Mouse (Mus musculus): ENCODE measurements at regions not wholly inside any gene's neighbourhood (a gene's known extent, or its start where the extent isn't known, plus 50 kb on each side); places are given as distances from the start of the nearest gene placed in this dataset.
A peak's percentile ranks its signal among the peaks of the same experiment; 100 is the strongest.

GRCm38 (mm10) chr15:68440636-68441035, 1939.9 kb upstream of the Lrrc6 start:
- no peak for DNase-seq (ENCODE audit: low read depth)

GRCm38 (mm10) chr15:68435961-68436360, 1935.3 kb upstream of the Lrrc6 start:
- DNase-seq (ENCODE audit: low read depth): peak; percentile 24

DNA sequence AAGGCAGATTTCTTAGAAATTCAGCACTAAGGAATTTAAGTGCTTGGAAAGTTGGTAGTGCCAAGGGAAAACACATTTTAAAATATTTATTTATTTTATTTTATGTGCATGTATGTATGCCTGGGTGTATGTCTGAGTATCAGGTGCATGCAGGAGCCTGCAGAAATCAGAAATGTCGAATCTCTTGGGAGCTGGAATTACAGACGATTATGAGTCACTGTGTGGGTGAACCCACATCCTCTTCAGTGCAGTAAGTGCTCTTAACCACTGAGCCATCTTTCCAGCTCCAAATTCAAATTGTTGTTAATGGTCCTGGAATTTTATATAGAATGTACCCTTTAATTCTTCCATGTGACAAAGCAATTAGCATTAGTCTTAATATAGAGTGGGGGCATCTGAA, 1930.5 kb upstream of the Lrrc6 start:
- DNase-seq (ENCODE audit: low read depth): no peak

DNA sequence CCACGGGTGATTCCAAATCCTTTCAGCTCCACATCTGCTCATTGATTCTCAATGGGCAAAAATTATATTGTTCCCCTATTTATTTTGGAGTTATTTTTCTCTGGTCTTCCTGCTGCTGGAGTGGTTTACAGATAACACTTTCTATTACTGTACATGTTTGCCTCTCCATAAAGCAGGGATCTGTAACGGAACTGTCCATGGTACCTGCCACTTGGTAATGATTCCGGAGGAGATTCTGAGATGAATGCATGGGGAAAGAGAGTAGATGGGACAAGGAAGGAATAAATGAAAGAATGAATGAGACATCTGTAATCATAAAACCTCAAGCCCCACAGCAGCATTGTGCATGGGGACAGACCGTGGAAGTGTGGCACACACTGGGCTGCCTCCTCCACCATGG, 1929.8 kb upstream of the Lrrc6 start:
- peak; percentile 74 for DNase-seq (ENCODE audit: low read depth)

- DNase-seq (ENCODE audit: low read depth): peak; percentile 74
These were observed 1927.9 kb upstream of the Lrrc6 start for GRCm38 (mm10) chr15:68428444-68429228.

- no peak for DNase-seq (ENCODE audit: low read depth)
These were observed 1916.4 kb upstream of the Lrrc6 start for GRCm38 (mm10) chr15:68417142-68417541.

DNA sequence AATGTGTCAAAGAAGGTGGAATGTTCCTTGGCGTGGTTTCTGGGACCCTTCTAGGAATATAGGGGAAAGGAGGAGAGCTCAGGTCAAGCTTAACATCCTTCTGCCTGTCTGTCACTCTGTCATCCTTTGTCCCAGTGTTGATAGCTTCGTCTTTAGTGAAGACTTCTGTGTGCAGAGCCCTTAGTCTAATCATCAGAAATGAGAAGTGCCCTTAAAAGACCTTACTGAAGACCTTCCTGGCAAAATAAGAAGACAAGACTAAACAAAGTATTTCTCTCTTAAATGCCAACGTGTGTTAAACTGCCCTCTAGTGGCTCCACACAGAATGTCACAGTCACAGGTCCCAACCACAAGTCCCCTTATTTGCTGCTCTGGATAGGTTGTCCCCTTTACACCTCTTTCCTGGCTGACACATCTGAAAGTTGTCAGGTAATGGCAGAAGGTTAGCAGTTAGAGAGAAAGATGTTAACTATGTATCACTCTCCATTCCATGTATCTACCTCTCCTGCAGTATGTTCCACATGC, 1914.8 kb upstream of the Lrrc6 start:
- DNase-seq (ENCODE audit: low read depth): peak; percentile 75

GRCm38 (mm10) chr15:68414047-68414446, 1913.3 kb upstream of the Lrrc6 start:
- DNase-seq (ENCODE audit: low read depth): no peak

- no peak for DNase-seq (ENCODE audit: low read depth)
These were observed 1912.0 kb upstream of the Lrrc6 start for GRCm38 (mm10) chr15:68412697-68413096.

- DNase-seq (ENCODE audit: low read depth): no peak
These were observed 1911.4 kb upstream of the Lrrc6 start for GRCm38 (mm10) chr15:68412156-68412555.

DNA sequence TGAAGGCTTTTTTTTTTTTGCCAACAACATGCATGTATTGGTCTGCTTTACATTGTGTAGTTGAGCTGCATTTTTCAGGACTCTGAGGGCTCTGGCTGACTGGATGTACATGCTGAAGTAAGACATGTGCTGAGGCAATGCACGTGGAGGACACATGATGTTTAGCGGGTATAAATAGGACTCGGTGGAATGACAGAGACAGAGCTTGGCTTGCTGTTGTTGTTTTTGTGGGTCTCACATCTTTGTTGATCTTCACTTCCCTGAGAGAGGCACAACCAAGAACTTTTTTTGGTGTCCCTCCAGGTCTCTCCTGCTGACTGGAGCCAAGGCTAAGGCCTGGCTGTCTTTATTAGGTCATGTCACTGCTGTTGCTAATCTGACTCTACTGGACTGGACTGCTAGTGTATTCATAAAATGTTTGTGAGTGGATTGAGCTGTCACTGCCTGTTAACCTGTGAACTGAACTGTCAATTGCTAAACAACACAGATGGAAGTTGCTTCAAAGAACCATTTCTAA, 1902.9 kb upstream of the Lrrc6 start:
- no peak for DNase-seq (ENCODE audit: low read depth)

DNA sequence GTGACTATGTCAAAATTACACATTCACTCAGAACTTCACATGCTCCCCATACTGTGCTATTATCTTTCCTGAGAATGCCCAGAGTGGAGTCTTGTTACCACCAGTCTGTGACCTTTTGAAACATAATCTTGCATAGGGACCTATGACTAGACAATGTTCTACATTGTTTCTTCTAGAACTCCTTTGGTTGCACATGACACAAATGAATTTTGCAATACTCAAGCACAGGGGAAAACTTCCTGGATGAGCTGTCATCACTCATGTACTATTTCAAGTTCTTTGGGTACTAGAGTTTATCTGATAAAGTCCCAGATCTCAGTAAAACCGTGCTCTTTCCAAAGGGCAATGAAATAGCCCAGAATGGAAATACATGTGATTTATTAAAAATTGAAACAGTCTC, 1901.0 kb upstream of the Lrrc6 start:
- DNase-seq (ENCODE audit: low read depth): peak; percentile 66

DNA sequence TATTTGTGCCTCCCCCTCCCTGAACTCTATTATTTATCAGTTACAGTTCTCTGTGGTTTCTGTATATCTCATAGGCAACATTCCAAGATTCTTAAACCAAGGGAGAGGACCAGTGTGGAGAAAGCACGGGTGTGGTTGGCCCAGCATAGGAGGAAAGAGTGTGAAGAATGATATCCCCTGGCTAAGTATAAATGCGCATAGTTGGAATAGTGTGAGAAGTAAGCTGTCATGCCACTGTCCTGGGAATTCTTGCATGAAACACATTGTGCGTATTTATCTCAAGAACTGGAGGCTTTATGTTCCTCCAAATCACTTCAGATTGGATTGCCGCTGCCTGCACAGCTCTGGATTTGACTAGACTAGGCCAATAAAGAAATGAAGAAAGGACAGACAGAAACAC, 1900.3 kb upstream of the Lrrc6 start:
- DNase-seq (ENCODE audit: low read depth): peak; percentile 52

DNA sequence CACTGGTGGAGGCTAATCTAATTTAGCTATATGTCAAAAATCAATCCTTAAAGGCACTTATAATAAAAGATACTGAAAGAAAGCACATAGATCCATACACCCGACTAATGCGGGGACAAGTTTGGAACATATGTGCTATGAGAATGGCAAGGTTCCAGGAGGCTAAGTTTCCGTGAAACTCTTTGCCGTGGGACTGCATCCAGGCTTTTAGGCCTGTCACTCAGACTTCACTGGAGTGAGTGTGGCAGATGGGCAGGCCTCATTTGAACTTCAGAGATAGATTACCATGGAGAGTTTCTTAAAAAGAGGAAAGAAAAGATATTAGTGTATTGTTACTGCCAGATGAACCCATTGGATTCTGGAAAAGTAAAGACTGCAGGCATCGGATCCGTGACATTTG, 1895.9 kb upstream of the Lrrc6 start:
- DNase-seq (ENCODE audit: low read depth): no peak

DNA sequence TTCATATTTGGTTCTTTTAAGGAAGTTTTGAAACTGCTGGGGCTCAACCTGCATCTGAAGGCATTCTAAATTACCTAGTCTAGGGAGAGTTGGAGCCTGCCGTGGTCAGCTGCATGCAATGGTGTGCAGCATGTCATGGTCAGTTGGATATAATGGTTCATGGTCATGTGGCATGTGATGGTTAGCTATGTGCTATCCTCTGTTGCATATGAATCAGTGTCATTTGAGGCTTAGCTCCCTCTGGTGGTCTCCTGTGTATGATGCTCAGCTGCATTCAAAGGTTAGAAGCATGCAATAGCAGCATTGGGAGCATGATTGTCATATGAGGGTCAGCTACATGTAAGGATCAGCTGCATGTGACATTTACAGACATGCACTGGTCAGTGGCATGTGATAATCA, 1894.0 kb upstream of the Lrrc6 start:
- peak; percentile 64 for DNase-seq (ENCODE audit: low read depth)

DNA sequence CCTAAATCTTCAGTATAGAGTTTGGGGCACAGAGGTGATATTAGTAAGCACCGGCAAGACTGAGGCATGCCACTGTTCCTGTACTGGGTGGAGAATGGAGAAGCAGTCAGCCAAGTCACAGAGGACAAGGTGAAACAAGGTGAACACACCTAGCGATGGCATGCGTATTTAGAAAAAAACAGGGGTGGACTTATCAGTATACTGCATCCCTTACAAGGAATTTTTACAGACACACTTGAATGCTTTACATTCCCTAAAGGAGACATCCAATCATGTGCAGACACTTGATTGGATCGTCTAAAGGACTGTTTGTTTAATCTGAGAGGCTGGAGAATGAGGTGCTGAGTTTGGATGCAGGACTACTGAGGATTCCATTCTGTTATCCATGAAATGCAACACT, 1893.4 kb upstream of the Lrrc6 start:
- DNase-seq (ENCODE audit: low read depth): no peak

- no peak for DNase-seq (ENCODE audit: low read depth)
These were observed 1891.0 kb upstream of the Lrrc6 start for GRCm38 (mm10) chr15:68391737-68392136.

GRCm38 (mm10) chr15:68389855-68390254, 1889.1 kb upstream of the Lrrc6 start:
- DNase-seq (ENCODE audit: low read depth): no peak

- no peak for DNase-seq (ENCODE audit: low read depth)
These were observed 1886.8 kb upstream of the Lrrc6 start for GRCm38 (mm10) chr15:68387349-68388065.

GRCm38 (mm10) chr15:68384571-68385335, 1884.0 kb upstream of the Lrrc6 start:
- DNase-seq (ENCODE audit: low read depth): no peak

- no peak for DNase-seq (ENCODE audit: low read depth)
These were observed 1874.5 kb upstream of the Lrrc6 start for GRCm38 (mm10) chr15:68375166-68375565.

GRCm38 (mm10) chr15:68366816-68367215, 1866.1 kb upstream of the Lrrc6 start:
- no peak for DNase-seq (ENCODE audit: low read depth)
